Comparison of ENCODE assay signal across 8 mouse cellular contexts in genomic region chr5:120439887-120440670, GRCm38 (mm10). TPM values are rescaled to one million over a fixed set of nuclear protein-coding genes. Genes with fewer than 3 reads are reported as not detected.
DNase-seq lines count a peak whose midpoint lies in the region; ATAC-seq and TF ChIP-seq lines count a peak whose summit lies in the region.

No protein-coding gene starts in this region.

- H3K4me3 ChIP-seq in CH12.LX (replicated peaks in 1 of 3; ENCODE audit: low read depth in 2 of 3, low read length in 2 of 3, poor library complexity in 1 of 3), result no peak overlapping the region
- peak overlapping the region; percentile 48 for H3K4me3 ChIP-seq in heart, embryonic 13.5 days
- H3K4me3 ChIP-seq in liver, embryonic 14.5 days (ENCODE audit: insufficient read depth in 1 of 2, low read depth in 2 of 2, low read length in 2 of 2), result no peak overlapping the region

- H3K27me3 ChIP-seq in CH12.LX (replicated peaks), result peaks cover 54% of the 10 kb centered on the region
- peaks cover 96% of the 10 kb centered on the region for H3K27me3 ChIP-seq in heart, embryonic 13.5 days (replicated peaks)
- peaks cover 60% of the 10 kb centered on the region for H3K27me3 ChIP-seq in liver, embryonic 14.5 days (ENCODE audit: control insufficient read depth, insufficient read depth, low read length)

- peak; percentile 38 for DNase-seq in adrenal gland, postnatal 10 days
- no peak for DNase-seq in adrenal gland, adult 18-20 months (ENCODE audit: low spot score in 2 of 2)
- DNase-seq in CH12.LX (ENCODE audit: extremely low read depth), result no peak
- no peak for DNase-seq in liver, embryonic 14.5 days (ENCODE audit: low read depth in 3 of 3, low spot score in 3 of 3)
- DNase-seq in layer of hippocampus, postnatal 25 days (ENCODE audit: extremely low spot score in 1 of 2, low spot score in 1 of 2), result no peak
- DNase-seq in ovary, postnatal 36 days (ENCODE audit: low spot score), result no peak

- H3K4me2 ChIP-seq in CH12.LX (ENCODE audit: insufficient read depth, low read depth, poor library complexity, severe bottlenecking), result peak overlapping the region; percentile 47; the same call in 1 of the 2 replicates
- H3K4me2 ChIP-seq in heart, embryonic 13.5 days, result peak overlapping the region; percentile 71
- peak overlapping the region; percentile 22; the same call in 1 of the 2 replicates for H3K4me2 ChIP-seq in liver, embryonic 14.5 days (ENCODE audit: low read depth)

- in situ Hi-C loops in CH12.LX (cut with MboI; ENCODE audit: low pct_ligation_motif_present, low pct_unique_long_range_greater_than_20kb, low sequenced_read_pairs), result no loop called here

- under 1% methylated on average over 61 of the region's 61 CpGs for WGBS in heart, embryonic 13.5 days
- WGBS in liver, embryonic 14.5 days (ENCODE audit: insufficient replicate concordance), result 4% methylated on average over 59 of the region's 61 CpGs

- H3K36me3 ChIP-seq in CH12.LX (replicated peaks in 1 of 2; ENCODE audit: control insufficient read depth in 1 of 2, insufficient read depth in 1 of 2, low read length in 1 of 2), result no peaks in the 10 kb centered on the region
- H3K36me3 ChIP-seq in heart, embryonic 13.5 days, result no peaks in the 10 kb centered on the region
- no peaks in the 10 kb centered on the region for H3K36me3 ChIP-seq in liver, embryonic 14.5 days (replicated peaks; ENCODE audit: control insufficient read depth, insufficient read depth, low read depth)

- no peak for ATAC-seq in heart, embryonic 13.5 days (ENCODE audit: extremely low read depth, insufficient number of reproducible peaks, low FRiP score, low TSS enrichment)
- ATAC-seq in liver, embryonic 14.5 days (ENCODE audit: insufficient read depth), result no peak
- ATAC-seq in CD4-positive, CD25-positive, alpha-beta regulatory T cell, adult 4 months, result no peak

- H3K4me1 ChIP-seq in CH12.LX (ENCODE audit: control insufficient read depth in 1 of 2, insufficient read depth in 2 of 2), result peaks cover 0 to 16% of the 10 kb centered on the region in 2 experiments; a peak in 2 of 4 replicates
- H3K4me1 ChIP-seq in heart, embryonic 13.5 days, result peaks cover 31% of the 10 kb centered on the region
- no peaks in the 10 kb centered on the region for H3K4me1 ChIP-seq in liver, embryonic 14.5 days (replicated peaks; ENCODE audit: control insufficient read depth in 2 of 2, insufficient read depth in 2 of 2, low read length in 1 of 2)

- no peak for TF ChIP-seq POLR2A in CH12.LX (IDR thresholded peaks at IDR 0.05; ENCODE audit: low read depth, low read length)

- H3K79me2 ChIP-seq in CH12.LX (replicated peaks; ENCODE audit: control insufficient read depth, extremely low read depth, insufficient read depth, poor library complexity, severe bottlenecking), result no peaks in the 10 kb centered on the region

- no peak for TF ChIP-seq RAD21 in CH12.LX (IDR thresholded peaks at IDR 0.05; ENCODE audit: low read depth, low read length)

- no peak overlapping the region for H3K9ac ChIP-seq in CH12.LX (ENCODE audit: insufficient read depth, low read depth)
- 0 out of 2 replicates have a peak overlapping the region, but pooled peaks have one; percentile 40 for H3K9ac ChIP-seq in heart, embryonic 13.5 days
- H3K9ac ChIP-seq in liver, embryonic 14.5 days (replicated peaks), result no peak overlapping the region

- H3K9me3 ChIP-seq in CH12.LX (replicated peaks; ENCODE audit: low read length), result peaks cover 39% of the 10 kb centered on the region
- no peaks in the 10 kb centered on the region for H3K9me3 ChIP-seq in heart, embryonic 13.5 days
- H3K9me3 ChIP-seq in liver, embryonic 14.5 days (ENCODE audit: control insufficient read depth, low read length), result no peaks in the 10 kb centered on the region

- TF ChIP-seq EP300 in CH12.LX (IDR thresholded peaks at IDR 0.05; ENCODE audit: low read length), result no peak
- no peak for TF ChIP-seq EP300 in liver, embryonic 14.5 days (IDR thresholded peaks at IDR 0.05; ENCODE audit: low read depth)

- TF ChIP-seq CTCF in CH12.LX (conservative IDR thresholded peaks at IDR 0.05 in 1 of 2, IDR thresholded peaks at IDR 0.05 in 1 of 2; ENCODE audit: low read depth in 2 of 2, low read length in 2 of 2), result no peak
- no peak for TF ChIP-seq CTCF in liver, embryonic 14.5 days (IDR thresholded peaks at IDR 0.05; ENCODE audit: low read depth)

- dilution Hi-C loops in CH12.LX (cut with MboI; ENCODE audit: extremely low pct_ligation_motif_present, extremely low pct_unique_long_range_greater_than_20kb, low sequenced_read_pairs), result no loop called here

- no peak overlapping the region for H3K27ac ChIP-seq in CH12.LX (ENCODE audit: insufficient read depth, low read depth)
- no peak overlapping the region for H3K27ac ChIP-seq in heart, embryonic 13.5 days (replicated peaks)
- no peak overlapping the region for H3K27ac ChIP-seq in liver, embryonic 14.5 days

TF ChIP-seq in CH12.LX, 34 proteins besides CTCF, POLR2A, EP300 and RAD21:
- TF ChIP-seq JUND (conservative IDR thresholded peaks at IDR 0.05; ENCODE audit: low read depth, low read length), result no peak
- TF ChIP-seq POLR2AphosphoS2 (IDR thresholded peaks at IDR 0.05; ENCODE audit: low read depth, low read length), result no peak
- TF ChIP-seq RCOR1 (conservative IDR thresholded peaks at IDR 0.05; ENCODE audit: low read depth, low read length), result no peak
- no peak for TF ChIP-seq KAT2A (IDR thresholded peaks at IDR 0.05; ENCODE audit: insufficient replicate concordance, low read length)
- no peak for TF ChIP-seq CHD2 (IDR thresholded peaks at IDR 0.05; ENCODE audit: low read length)
- TF ChIP-seq MYC (IDR thresholded peaks at IDR 0.05; ENCODE audit: low read depth, low read length), result no peak
- no peak for TF ChIP-seq ZKSCAN1 (IDR thresholded peaks at IDR 0.05; ENCODE audit: borderline replicate concordance, low read depth, low read length)
- TF ChIP-seq E2F4 (IDR thresholded peaks at IDR 0.05; ENCODE audit: insufficient replicate concordance, low read depth, low read length), result no peak
- TF ChIP-seq USF2 (conservative IDR thresholded peaks at IDR 0.05; ENCODE audit: low read depth, low read length), result no peak
TF ChIP-seq in CH12.LX: peak in this region for 0.

RNA-seq across cellular contexts. Expression of gene Lhx5, which starts 8.6 kb away (rescaled TPM):
- total RNA-seq in adrenal gland, postnatal 10 days (2021), result not detected
- total RNA-seq in adrenal gland, adult 18-20 months (2021), result not detected
- total RNA-seq in CH12.LX (2012; rRNA removed) (not detected in 2 replicates), CH12.LX (2014; rRNA removed) (not detected in 2 replicates)
- not detected in 2 replicates for polyA plus RNA-seq in CH12.LX (2012; ENCODE audit: insufficient read length, low read depth)
- not detected in 2 replicates for polyA plus RNA-seq in heart, embryonic 13.5 days (2015; fragmentation: Nextera tagmentation; extraction: Ambion mirVana)
- 0.02 TPM in 1 of 2 replicates, not detected in the other for polyA plus RNA-seq in liver, embryonic 14.5 days (2012; rRNA removed)
- polyA plus RNA-seq in liver, embryonic 14.5 days (2014; fragmentation: Nextera tagmentation; extraction: Ambion mirVana), result not detected in 2 replicates
- not detected for total RNA-seq in layer of hippocampus, postnatal 25 days (2021)
- not detected for polyA plus RNA-seq in CD4-positive, CD25-positive, alpha-beta regulatory T cell, adult 4 months (2017; shearing (Covaris generic))

RNA-seq across cellular contexts. Expression of gene Sdsl, which starts 32.5 kb away (rescaled TPM):
- 10 to 100 TPM; 33.5 to 38.3 TPM for total RNA-seq in adrenal gland, postnatal 10 days (2021)
- total RNA-seq in adrenal gland, adult 18-20 months (2021), result 10 to 100 TPM; 55.6 to 78.2 TPM
- 1.8 and 4.0 TPM in 2 replicates for total RNA-seq in CH12.LX (2012; rRNA removed)
- not detected in 2 replicates for total RNA-seq in CH12.LX (2014; rRNA removed)
- 0.37 TPM in 1 of 2 replicates, not detected in the other for polyA plus RNA-seq in CH12.LX (2012; ENCODE audit: insufficient read length, low read depth)
- polyA plus RNA-seq in heart, embryonic 13.5 days (2015; fragmentation: Nextera tagmentation; extraction: Ambion mirVana), result 10.9 and 11.3 TPM in 2 replicates
- 0.78 and 0.93 TPM in 2 replicates for polyA plus RNA-seq in liver, embryonic 14.5 days (2012; rRNA removed)
- polyA plus RNA-seq in liver, embryonic 14.5 days (2014; fragmentation: Nextera tagmentation; extraction: Ambion mirVana), result 1.2 and 2.0 TPM in 2 replicates
- 1 to 10 TPM; 7.1 to 9.1 TPM for total RNA-seq in layer of hippocampus, postnatal 25 days (2021)
- not detected for polyA plus RNA-seq in CD4-positive, CD25-positive, alpha-beta regulatory T cell, adult 4 months (2017; shearing (Covaris generic))

RNA-seq across cellular contexts. Expression of gene Sds, which starts 36.2 kb away (rescaled TPM):
- total RNA-seq in adrenal gland, postnatal 10 days (2021), result 10 to 100 TPM in 1 of 2 experiments, 1 to 10 TPM in 1; 2.5 to 20.1 TPM
- total RNA-seq in adrenal gland, adult 18-20 months (2021), result not detected
- total RNA-seq in CH12.LX (2012; rRNA removed) (not detected in 2 replicates), CH12.LX (2014; rRNA removed) (not detected in 2 replicates)
- polyA plus RNA-seq in CH12.LX (2012; ENCODE audit: insufficient read length, low read depth), result 0.76 and 1.5 TPM in 2 replicates
- polyA plus RNA-seq in heart, embryonic 13.5 days (2015; fragmentation: Nextera tagmentation; extraction: Ambion mirVana), result 0.25 TPM in 1 of 2 replicates, not detected in the other
- 0.13 and 0.61 TPM in 2 replicates for polyA plus RNA-seq in liver, embryonic 14.5 days (2012; rRNA removed)
- polyA plus RNA-seq in liver, embryonic 14.5 days (2014; fragmentation: Nextera tagmentation; extraction: Ambion mirVana), result 0.15 and 0.22 TPM in 2 replicates
- under 1 TPM in 1 of 2 experiments, not detected in 1; 0.22 TPM for total RNA-seq in layer of hippocampus, postnatal 25 days (2021)
- polyA plus RNA-seq in CD4-positive, CD25-positive, alpha-beta regulatory T cell, adult 4 months (2017; shearing (Covaris generic)), result not detected
